Mouse (Mus musculus) inflammation-experienced regulatory T-cells (primary cell): ENCODE data around the gene Phf12. TPM values are rescaled to one million over a fixed set of nuclear protein-coding genes. Genes with fewer than 3 reads are reported as not detected.

Source experiments
- polyA plus RNA-seq, 2 experiments: library from polyadenylated mRNA; unstranded; fragments of 100-300 nt; shearing (Covaris generic); gene quantifications; one replicate each; pipeline ENCODE4 v1.2.1; 2017

The Phf12 gene
- polyA plus RNA-seq = 10 to 100 TPM; 39.8 to 49.5 TPM

DNA sequence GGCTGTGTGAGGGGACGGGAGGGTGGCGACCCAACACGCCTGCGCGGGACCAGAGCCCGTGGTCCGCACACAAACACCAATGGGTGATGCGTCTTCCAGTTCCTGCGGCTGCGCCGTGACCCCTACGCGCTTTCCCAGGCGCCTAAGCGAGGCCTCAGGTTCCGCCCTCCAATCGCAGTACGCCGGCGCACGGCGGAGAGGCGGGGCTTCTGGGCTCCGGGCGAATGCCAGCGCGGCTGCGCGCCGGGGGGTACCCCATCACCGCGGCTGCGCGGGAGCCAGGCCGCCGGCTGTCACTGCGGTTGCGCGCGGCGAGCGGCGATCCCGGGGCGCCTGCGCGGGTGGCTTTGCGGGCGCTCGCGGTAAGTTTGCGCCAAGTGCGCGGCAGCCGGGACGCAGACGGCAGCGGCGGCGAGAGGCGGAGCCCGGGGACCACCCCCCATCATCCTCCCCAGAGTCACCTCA is at the start of gene Phf12:
Phf12 (plus strand) TSS at position 314 of the 465 bp plus-strand sequence.

DNA sequence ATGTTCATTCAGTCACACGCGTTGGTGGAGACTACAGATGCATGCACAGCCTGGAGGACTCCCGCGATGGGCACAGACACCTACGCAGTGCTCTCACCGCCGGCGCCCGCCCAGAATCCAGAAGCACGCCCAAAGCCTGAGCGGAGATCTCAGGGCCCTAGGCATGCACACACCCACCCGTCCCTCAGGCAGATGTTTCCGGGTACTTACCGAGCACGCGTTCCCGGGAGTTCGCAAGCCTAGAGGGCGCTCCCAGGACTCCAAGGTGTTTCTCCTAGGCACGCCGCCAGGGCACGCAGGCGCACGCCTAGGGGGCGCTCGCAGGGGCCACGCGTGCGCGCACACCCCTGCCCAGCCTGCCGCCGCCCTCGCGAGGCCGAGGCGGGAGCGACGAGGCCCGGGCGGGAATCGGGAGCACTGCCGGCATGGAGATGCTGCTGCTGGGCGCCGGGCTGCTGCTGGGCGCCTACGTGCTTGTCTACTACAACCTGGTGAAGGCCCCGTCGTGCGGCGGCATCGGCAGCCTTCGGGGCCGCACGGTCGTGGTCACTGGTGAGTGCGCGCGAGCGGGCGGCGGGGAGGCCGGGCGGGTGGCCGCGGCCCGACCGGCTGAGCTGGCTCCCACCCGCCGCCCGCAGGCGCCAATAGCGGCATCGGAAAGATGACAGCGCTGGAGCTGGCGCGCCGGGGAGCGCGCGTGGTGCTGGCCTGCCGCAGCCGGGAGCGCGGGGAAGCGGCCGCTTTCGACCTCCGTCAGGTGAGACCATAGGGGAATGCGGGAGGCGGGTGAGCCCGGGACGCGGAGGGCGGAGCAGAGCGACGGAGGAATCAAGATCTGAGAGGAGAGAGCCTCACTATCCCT is 49.6 kb downstream of the Phf12 start, which contains the start of gene Dhrs13:
Dhrs13 (plus strand) TSS at position 334 of the 862 bp plus-strand sequence.

DNA sequence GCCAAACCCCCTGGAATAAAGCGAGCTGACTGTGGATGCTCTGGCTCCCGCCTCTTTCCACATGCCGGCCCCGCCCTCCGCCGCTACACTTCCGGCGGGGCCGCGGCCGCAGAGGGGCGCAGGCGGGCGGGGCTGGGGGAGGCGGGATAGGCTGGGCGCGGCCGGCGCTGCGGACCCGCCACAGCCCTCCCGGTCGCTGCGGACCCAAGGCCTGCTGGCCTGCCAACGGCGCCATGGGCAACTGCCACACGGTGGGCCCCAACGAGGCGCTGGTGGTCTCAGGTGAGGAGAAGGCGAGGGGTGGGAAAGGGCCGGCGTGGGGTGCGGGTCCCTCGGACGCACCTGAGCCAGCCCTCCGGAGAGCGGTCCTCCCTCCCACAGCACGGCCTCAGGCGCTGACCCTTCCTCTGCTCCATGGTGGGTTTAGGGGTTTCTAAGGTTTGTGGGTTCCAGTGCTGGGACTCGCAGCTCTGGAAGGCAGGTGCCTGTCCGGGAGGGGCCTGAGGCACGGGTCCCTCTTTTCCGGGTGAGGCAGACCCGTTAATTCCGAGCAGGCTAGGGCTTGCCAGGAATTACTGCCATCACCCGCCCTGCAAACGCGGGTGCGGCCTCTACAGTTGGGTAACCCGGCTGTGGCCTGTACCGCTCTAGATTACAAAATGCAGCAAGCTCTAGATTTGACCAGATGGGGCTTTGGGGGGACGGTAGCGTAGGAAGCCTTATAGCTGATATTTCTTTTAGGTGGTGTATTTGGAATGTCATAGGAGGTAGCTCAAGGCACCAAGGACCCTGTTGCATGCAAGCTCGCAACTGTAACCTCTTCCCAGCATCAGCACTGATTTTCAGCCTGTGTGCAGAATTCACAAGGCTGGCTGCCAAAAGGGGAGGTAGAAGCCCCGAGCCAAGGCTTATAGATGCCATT is 55.5 kb downstream of the Phf12 start, which contains the start of gene Flot2:
Flot2 (plus strand) TSS at position 101 of the 922 bp plus-strand sequence.

Other genes with a start within 250 kb of the Phf12 start
- gene Myo18a, start 219.5 kb upstream of the Phf12 start, polyA plus RNA-seq = 10 to 100 TPM; 54.4 to 62.9 TPM
- 1 to 10 TPM in 1 of 2 experiments, not detected in 1; 1.4 TPM for gene Gm10277, start 195.0 kb upstream of the Phf12 start, polyA plus RNA-seq
- gene Pipox, start 88.7 kb upstream of the Phf12 start, polyA plus RNA-seq = 1 to 10 TPM in 1 of 2 experiments, under 1 TPM in 1; 0.18 to 1.2 TPM
- gene Sez6, start 52.0 kb upstream of the Phf12 start, polyA plus RNA-seq = 1 to 10 TPM in 1 of 2 experiments, under 1 TPM in 1; 0.18 to 1.2 TPM
- gene Dhrs13, start 49.5 kb downstream of the Phf12 start, polyA plus RNA-seq = 10 to 100 TPM in 1 of 2 experiments, 1 to 10 TPM in 1; 3.5 to 11.3 TPM
- 10 to 100 TPM; 45.2 to 46.9 TPM for gene Flot2, start 55.2 kb downstream of the Phf12 start, polyA plus RNA-seq
- gene Eral1, start 97.6 kb downstream of the Phf12 start, polyA plus RNA-seq = 10 to 100 TPM; 35.2 to 42.6 TPM
- 10 to 100 TPM; 16.4 to 22.2 TPM for gene Fam222b, start 111.9 kb downstream of the Phf12 start, polyA plus RNA-seq
- 10 to 100 TPM; 37.7 to 41.3 TPM for gene Traf4, start 182.8 kb downstream of the Phf12 start, polyA plus RNA-seq
- gene Nek8, start 193.9 kb downstream of the Phf12 start, polyA plus RNA-seq = 10 to 100 TPM; 10.2 to 10.5 TPM
- 1 to 10 TPM; 3.2 to 3.4 TPM for gene Tlcd1, start 194.0 kb downstream of the Phf12 start, polyA plus RNA-seq
- 1,000 to 10,000 TPM; 1,229 to 1,373 TPM for gene Rpl23a, start 200.8 kb downstream of the Phf12 start, polyA plus RNA-seq
- gene Rab34, start 205.7 kb downstream of the Phf12 start, polyA plus RNA-seq = 1 to 10 TPM; 1.6 to 3.9 TPM
- gene Proca1, start 210.6 kb downstream of the Phf12 start, polyA plus RNA-seq = 1 to 10 TPM in 1 of 2 experiments, under 1 TPM in 1; 0.71 to 3.6 TPM